Mouse (Mus musculus) E14TG2a.4 (cell line): Measurements from ENCODE around the gene Abhd16b.

Source experiments
- H3K27me3 ChIP-seq: 2 replicates; pipeline ENCODE4 v1.6.1; 2014; ENCODE audit warnings: low read length, control low read depth; ENCODE audit not compliant: insufficient read depth
- H3K36me3 ChIP-seq: 2 replicates; pipeline ENCODE4 v1.6.1; 2014; ENCODE audit warnings: low read length, control low read depth; ENCODE audit not compliant: insufficient read depth
- H3K4me1 ChIP-seq: replicated peaks from 2 replicates; pipeline ENCODE4 v1.6.1; 2014; ENCODE audit warnings: low read depth, low read length, control low read depth
- H3K4me3 ChIP-seq: replicated peaks from 2 replicates; pipeline ENCODE4 v1.5.1; 2014; ENCODE audit warnings: mild to moderate bottlenecking, low read length
- H3K9me3 ChIP-seq: 2 replicates; pipeline ENCODE4 v1.6.1; 2014; ENCODE audit warnings: low read length, control low read depth
- CTCF ChIP-seq: conservative IDR thresholded peaks from 2 replicates; pipeline ENCODE4 v1.5.1; 2014; ENCODE audit warnings: low read length
- NANOG ChIP-seq: IDR thresholded peaks from 2 replicates; pipeline ENCODE4 v1.6.1; 2014; ENCODE audit warnings: borderline replicate concordance, low read length, mixed read lengths
- POU5F1 ChIP-seq: IDR thresholded peaks from 2 replicates; pipeline ENCODE4 v1.6.1; 2014; ENCODE audit warnings: low read length, borderline replicate concordance

The Abhd16b gene

GRCm38 (mm10) chr2:181496281-181496680 is 3.3 kb downstream of the Abhd16b start:
- H3K27me3 ChIP-seq, result peaks cover 12% of the 10 kb centered on the region
- no peaks in the 10 kb centered on the region for H3K9me3 ChIP-seq
- H3K4me3 ChIP-seq, result peak overlapping the region; percentile 99
- H3K36me3 ChIP-seq, result peaks cover 32% of the 10 kb centered on the region
- TF ChIP-seq CTCF (peak; percentile 69), NANOG (no peak), POU5F1 (no peak)
- H3K4me1 ChIP-seq, result peaks cover 67% of the 10 kb centered on the region

DNA sequence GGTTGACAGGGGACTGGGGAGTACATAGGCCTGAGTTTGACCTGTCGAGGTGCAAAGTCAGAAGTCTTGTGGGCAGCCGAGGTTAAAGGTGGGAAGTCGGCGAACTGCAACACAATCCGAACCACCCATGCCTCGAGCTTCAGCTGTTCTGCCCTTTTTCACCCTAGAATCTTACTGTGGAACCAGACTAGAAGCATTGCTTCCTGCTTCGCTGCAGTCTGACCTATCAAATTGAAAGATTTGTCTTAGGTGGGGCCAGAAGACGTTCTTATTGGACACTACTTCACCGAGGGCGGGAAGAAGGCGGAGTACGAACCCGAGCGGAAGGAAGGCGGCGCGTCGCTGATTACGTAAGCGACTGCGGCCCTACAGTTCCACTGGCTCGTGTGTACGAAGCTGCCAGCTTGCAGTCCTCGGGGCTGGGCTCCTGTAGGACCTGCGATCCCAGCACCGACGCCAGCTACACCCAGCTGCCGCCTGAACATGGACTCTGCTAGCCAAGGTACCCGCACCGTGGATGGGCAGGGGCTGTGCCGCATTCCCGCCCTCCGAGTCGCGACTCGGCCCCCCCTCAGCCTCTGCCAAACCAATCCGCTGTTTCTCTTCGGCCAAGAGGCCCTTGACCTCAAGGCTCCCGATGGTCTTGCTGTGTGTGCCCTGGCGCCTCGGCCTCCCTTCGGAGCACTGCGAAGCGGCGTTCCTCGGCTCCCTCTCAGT is 4.0 kb downstream of the Abhd16b start, which contains the start of gene Tpd52l2:
Tpd52l2 (plus strand) TSS at position 312 of the 717 bp plus-strand sequence.
- Histone ChIP-seq H3K4me3 (peak within 1 kb of the TSS; percentile 99), H3K4me1 (peaks cover 62% of the 10 kb centered on the region), H3K27me3 (peaks cover 12% of the 10 kb centered on the region), H3K9me3 (no peaks in the 10 kb centered on the region), H3K36me3 (peaks cover 39% of the 10 kb centered on the region)
- TF ChIP-seq CTCF (no peak), NANOG (no peak), POU5F1 (no peak)

- peaks cover 58% of the 10 kb centered on the region for H3K4me1 ChIP-seq
- TF ChIP-seq NANOG (no peak), POU5F1 (no peak), CTCF (no peak)
- H3K27me3 ChIP-seq, result peaks cover 12% of the 10 kb centered on the region
- peaks cover 44% of the 10 kb centered on the region for H3K36me3 ChIP-seq
- no peaks in the 10 kb centered on the region for H3K9me3 ChIP-seq
- H3K4me3 ChIP-seq, result peak overlapping the region; percentile 99
Measured at GRCm38 (mm10) chr2:181497548-181497875, 4.5 kb downstream of the Abhd16b start.

DNA sequence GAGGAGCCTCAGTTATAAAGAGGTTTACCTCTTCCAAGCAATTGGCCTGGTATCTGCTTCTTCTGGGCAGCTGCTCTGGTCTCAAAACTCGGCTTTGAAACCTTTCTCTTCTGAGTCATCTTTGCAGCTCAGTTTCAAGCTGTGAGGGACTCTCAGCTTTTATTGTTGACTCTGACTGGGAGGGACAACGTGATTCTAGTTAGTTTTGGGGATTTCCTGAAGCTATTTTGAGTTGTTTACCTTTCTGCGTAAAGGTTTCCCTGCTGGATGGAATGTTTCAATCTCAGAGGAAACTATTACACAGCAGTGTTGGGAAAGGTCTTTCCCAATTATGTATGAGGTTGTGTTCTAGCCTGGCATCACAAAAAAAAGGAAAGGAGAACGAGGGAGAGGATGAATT is 5.6 kb downstream of the Abhd16b start:
- TF ChIP-seq POU5F1 (no peak), NANOG (no peak), CTCF (no peak)
- H3K4me1 ChIP-seq, result peaks cover 50% of the 10 kb centered on the region
- peaks cover 5% of the 10 kb centered on the region; the same call in 1 of the 2 replicates for H3K27me3 ChIP-seq
- H3K9me3 ChIP-seq, result no peaks in the 10 kb centered on the region
- no peak overlapping the region for H3K4me3 ChIP-seq
- H3K36me3 ChIP-seq, result peaks cover 55% of the 10 kb centered on the region

DNA sequence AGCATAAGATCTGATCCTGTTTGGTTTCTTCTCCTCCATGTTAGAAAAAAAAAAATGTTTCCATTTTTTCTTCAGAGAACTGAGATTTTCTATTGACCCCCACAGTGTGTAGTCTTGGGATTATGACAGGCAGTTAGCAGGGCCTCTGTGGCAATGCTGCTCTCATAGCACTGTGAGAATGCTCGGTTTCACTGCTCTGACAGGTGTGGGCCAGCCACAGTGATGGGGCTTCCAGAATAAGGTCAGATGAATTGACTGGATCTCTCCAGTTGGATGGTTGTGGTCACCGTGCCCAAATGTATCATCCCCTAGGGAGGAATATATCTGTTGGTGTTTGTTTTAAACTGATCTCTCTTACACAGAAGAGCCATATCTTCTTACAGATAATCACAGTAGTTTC is 16.2 kb downstream of the Abhd16b start:
- Histone ChIP-seq H3K4me1 (no peaks in the 10 kb centered on the region), H3K9me3 (no peaks in the 10 kb centered on the region), H3K4me3 (no peak overlapping the region), H3K27me3 (no peaks in the 10 kb centered on the region), H3K36me3 (peaks cover 99% of the 10 kb centered on the region)
- no peak for TF ChIP-seq CTCF

DNA sequence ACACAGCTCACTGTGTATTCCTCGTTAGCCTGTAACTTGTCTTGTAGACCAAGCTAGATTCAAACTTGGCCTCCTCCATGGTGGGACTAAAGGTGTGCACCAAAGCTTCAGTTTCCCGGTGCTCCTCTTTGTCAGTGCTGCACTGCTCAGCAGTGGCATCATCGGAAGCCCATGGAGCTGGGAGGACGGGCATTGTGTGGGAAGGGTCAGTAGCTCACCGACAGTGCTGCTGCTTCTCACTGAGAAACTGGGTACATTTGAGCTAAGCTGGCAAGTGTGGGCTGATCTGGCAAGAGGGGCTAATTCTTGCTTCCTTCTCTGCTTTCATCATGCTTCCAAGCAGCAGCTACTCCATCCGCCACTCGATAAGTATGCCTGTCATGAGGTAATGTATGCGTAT is 18.2 kb downstream of the Abhd16b start:
- H3K27me3 ChIP-seq, result no peaks in the 10 kb centered on the region
- TF ChIP-seq CTCF (no peak), POU5F1 (no peak), NANOG (no peak)
- no peaks in the 10 kb centered on the region for H3K9me3 ChIP-seq
- no peaks in the 10 kb centered on the region for H3K4me1 ChIP-seq
- H3K36me3 ChIP-seq, result peaks cover 98% of the 10 kb centered on the region
- no peak overlapping the region for H3K4me3 ChIP-seq

- no peaks in the 10 kb centered on the region for H3K27me3 ChIP-seq
- H3K36me3 ChIP-seq, result peaks cover 58% of the 10 kb centered on the region
- no peaks in the 10 kb centered on the region for H3K9me3 ChIP-seq
- H3K4me1 ChIP-seq, result peaks cover 41% of the 10 kb centered on the region
- no peak for TF ChIP-seq NANOG
- TF ChIP-seq POU5F1, result no peak
- no peak for TF ChIP-seq CTCF
- H3K4me3 ChIP-seq, result peak overlapping the region; percentile 95
Measured at GRCm38 (mm10) chr2:181519201-181519600, 26.2 kb downstream of the Abhd16b start.

DNA sequence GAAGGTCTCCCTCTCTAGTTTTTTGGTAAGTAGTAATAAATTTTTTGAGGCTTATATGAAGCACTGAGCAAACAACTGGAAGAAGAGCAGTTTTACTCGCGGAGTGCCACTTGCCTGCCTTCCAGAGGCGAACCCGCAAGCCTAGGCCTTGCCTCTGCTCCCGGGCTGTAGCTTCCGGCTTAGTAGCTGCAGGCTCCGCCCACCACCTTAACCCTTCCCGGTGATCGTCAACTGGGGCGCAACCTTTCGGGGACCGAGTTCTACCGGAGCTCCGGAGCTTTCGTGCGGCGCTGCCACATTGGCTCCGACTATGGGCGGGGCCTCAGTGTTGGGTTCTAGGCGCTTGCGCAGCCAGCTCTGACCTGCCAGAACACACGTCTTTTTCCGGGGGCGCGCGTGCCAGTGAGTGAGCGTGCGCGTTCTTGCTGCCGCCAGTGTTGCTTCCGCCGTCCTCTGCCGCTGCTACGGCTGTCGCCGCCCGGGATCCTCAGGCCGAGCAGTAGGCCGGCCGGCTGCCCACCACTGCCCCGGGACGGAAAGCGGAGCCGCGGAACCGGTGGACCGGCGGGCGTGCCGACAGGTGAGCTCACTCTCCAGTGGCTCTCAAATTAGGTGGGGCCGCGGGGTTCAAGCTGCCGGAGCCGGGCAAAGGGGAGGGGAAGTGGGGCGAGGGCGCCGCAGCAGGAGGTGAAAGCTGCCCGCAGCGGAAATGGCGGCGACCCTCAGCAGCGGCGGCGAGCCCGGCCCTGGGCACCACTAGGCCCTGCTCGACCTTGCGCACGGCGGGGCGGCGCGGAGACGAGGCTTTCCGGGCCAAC is 27.3 kb downstream of the Abhd16b start, which contains the start of gene Dnajc5:
Dnajc5 (plus strand) TSS at position 368 of the 818 bp plus-strand sequence.
- no peak for TF ChIP-seq POU5F1
- no peaks in the 10 kb centered on the region for H3K9me3 ChIP-seq
- H3K4me3 ChIP-seq, result peak within 1 kb of the TSS; percentile 95

DNA sequence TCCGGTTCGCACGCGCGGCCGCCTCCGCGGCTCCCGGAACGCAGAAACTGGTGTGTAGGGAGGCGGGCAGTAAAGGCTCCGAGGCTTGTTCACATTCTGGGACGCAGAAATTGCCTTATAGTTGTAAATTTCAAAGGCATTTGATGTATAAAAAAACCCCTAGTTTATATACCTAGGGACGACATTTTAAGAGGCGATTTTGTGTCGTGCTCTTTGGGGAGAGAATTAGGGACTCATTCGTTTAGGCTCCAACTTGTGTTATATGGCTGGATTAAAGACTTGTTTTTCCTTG is 27.9 kb downstream of the Abhd16b start:
- TF ChIP-seq NANOG (no peak), CTCF (no peak), POU5F1 (no peak)
- H3K4me3 ChIP-seq, result peak overlapping the region; percentile 95
- H3K4me1 ChIP-seq, result peaks cover 47% of the 10 kb centered on the region
- H3K36me3 ChIP-seq, result peaks cover 54% of the 10 kb centered on the region
- no peaks in the 10 kb centered on the region for H3K27me3 ChIP-seq
- H3K9me3 ChIP-seq, result no peaks in the 10 kb centered on the region

More for the DNA sequence above, 27.3 kb downstream of the Abhd16b start, which contains the start of gene Dnajc5:
- Histone ChIP-seq H3K36me3 (peaks cover 54% of the 10 kb centered on the region), H3K27me3 (no peaks in the 10 kb centered on the region), H3K4me1 (peaks cover 41% of the 10 kb centered on the region)
